Mouse (Mus musculus): ENCODE results near the gene Alg14. TPM values are rescaled to one million over a fixed set of nuclear protein-coding genes. Genes with fewer than 3 reads are reported as not detected.

The Alg14 gene
- polyA plus RNA-seq, 1 experiment from 2014 or later = 39.2 TPM

DNA sequence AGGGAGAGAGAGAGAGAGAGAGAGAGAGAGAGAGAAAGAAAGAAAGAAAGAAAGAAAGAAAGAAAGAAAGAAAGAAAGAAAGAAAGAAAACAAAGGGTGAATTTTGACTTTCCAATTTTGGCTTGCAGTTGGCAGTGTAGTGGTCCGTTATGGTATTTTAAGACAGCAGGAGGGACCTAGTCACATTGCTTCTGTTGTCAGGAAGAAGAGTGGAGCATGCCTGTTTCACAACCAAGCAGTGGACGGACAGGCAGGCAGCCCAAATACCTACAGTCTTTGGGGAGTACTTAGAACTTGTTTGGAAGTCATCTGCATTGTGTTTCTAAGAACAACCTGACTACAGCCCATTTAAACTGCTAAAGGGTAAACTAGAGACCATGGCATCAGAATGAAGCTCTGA lies 47.1 kb downstream of the Alg14 start:
- no peak for ATAC-seq (ENCODE audit: low read depth)
- Histone ChIP-seq H3K27me3 (ENCODE audit: control insufficient read depth, insufficient read depth, low read length) (no peaks in the 10 kb centered on the region), H3K4me1 (ENCODE audit: control insufficient read depth, insufficient read depth, low read length) (peaks cover 7% of the 10 kb centered on the region), H3K4me3 (ENCODE audit: low read depth, low read length) (no peak overlapping the region), H3K36me3 (ENCODE audit: control insufficient read depth, insufficient read depth, low read length) (no peaks in the 10 kb centered on the region), H3K9ac (replicated peaks; ENCODE audit: low read depth, low read length) (no peak overlapping the region), H3K9me3 (ENCODE audit: control insufficient read depth, low read length) (no peaks in the 10 kb centered on the region), H3K4me2 (ENCODE audit: low read depth, low read length) (no peak overlapping the region), H3K27ac (ENCODE audit: low read depth, low read length) (no peak overlapping the region)
- 36% methylated on average over 2 of the region's 2 CpGs for WGBS

GRCm38 (mm10) chr3:121340321-121340761 lies 48.8 kb downstream of the Alg14 start:
- ATAC-seq (ENCODE audit: low read depth) = no peak
- Histone ChIP-seq H3K9ac (replicated peaks; ENCODE audit: low read depth, low read length) (no peak overlapping the region), H3K4me3 (ENCODE audit: low read depth, low read length) (no peak overlapping the region), H3K4me1 (ENCODE audit: control insufficient read depth, insufficient read depth, low read length) (peaks cover 9% of the 10 kb centered on the region), H3K27me3 (ENCODE audit: control insufficient read depth, insufficient read depth, low read length) (no peaks in the 10 kb centered on the region), H3K9me3 (ENCODE audit: control insufficient read depth, low read length) (no peaks in the 10 kb centered on the region), H3K4me2 (ENCODE audit: low read depth, low read length) (no peak overlapping the region), H3K36me3 (ENCODE audit: control insufficient read depth, insufficient read depth, low read length) (no peaks in the 10 kb centered on the region), H3K27ac (ENCODE audit: low read depth, low read length) (no peak overlapping the region)
- WGBS = 76% methylated on average over 7 of the region's 7 CpGs

GRCm38 (mm10) chr3:121343224-121343623 lies 51.7 kb downstream of the Alg14 start:
- WGBS = 89% methylated on average over 7 of the region's 7 CpGs
- H3K27ac ChIP-seq (ENCODE audit: low read depth, low read length) = no peak overlapping the region
- H3K27me3 ChIP-seq (ENCODE audit: control insufficient read depth, insufficient read depth, low read length) = no peaks in the 10 kb centered on the region
- H3K4me2 ChIP-seq (ENCODE audit: low read depth, low read length) = no peak overlapping the region
- H3K4me3 ChIP-seq (ENCODE audit: low read depth, low read length) = no peak overlapping the region
- H3K9me3 ChIP-seq (ENCODE audit: control insufficient read depth, low read length) = no peaks in the 10 kb centered on the region
- no peak for ATAC-seq (ENCODE audit: low read depth)
- no peak overlapping the region for H3K9ac ChIP-seq (replicated peaks; ENCODE audit: low read depth, low read length)
- H3K4me1 ChIP-seq (ENCODE audit: control insufficient read depth, insufficient read depth, low read length) = peaks cover 7% of the 10 kb centered on the region; the same call in 1 of the 2 replicates
- no peaks in the 10 kb centered on the region for H3K36me3 ChIP-seq (ENCODE audit: control insufficient read depth, insufficient read depth, low read length)

GRCm38 (mm10) chr3:121344056-121344945 lies 52.7 kb downstream of the Alg14 start:
- H3K4me2 ChIP-seq (ENCODE audit: low read depth, low read length) = no peak overlapping the region
- no peaks in the 10 kb centered on the region for H3K36me3 ChIP-seq (ENCODE audit: control insufficient read depth, insufficient read depth, low read length)
- 0 out of 2 replicates have a peak, but pooled peaks cover 10% of the 10 kb centered on the region for H3K4me1 ChIP-seq (ENCODE audit: control insufficient read depth, insufficient read depth, low read length)
- WGBS = 49% methylated on average over 8 of the region's 8 CpGs
- no peak overlapping the region for H3K27ac ChIP-seq (ENCODE audit: low read depth, low read length)
- H3K4me3 ChIP-seq (ENCODE audit: low read depth, low read length) = no peak overlapping the region
- no peak for ATAC-seq (ENCODE audit: low read depth)
- no peak overlapping the region for H3K9ac ChIP-seq (replicated peaks; ENCODE audit: low read depth, low read length)
- H3K9me3 ChIP-seq (ENCODE audit: control insufficient read depth, low read length) = no peaks in the 10 kb centered on the region
- H3K27me3 ChIP-seq (ENCODE audit: control insufficient read depth, insufficient read depth, low read length) = no peaks in the 10 kb centered on the region

DNA sequence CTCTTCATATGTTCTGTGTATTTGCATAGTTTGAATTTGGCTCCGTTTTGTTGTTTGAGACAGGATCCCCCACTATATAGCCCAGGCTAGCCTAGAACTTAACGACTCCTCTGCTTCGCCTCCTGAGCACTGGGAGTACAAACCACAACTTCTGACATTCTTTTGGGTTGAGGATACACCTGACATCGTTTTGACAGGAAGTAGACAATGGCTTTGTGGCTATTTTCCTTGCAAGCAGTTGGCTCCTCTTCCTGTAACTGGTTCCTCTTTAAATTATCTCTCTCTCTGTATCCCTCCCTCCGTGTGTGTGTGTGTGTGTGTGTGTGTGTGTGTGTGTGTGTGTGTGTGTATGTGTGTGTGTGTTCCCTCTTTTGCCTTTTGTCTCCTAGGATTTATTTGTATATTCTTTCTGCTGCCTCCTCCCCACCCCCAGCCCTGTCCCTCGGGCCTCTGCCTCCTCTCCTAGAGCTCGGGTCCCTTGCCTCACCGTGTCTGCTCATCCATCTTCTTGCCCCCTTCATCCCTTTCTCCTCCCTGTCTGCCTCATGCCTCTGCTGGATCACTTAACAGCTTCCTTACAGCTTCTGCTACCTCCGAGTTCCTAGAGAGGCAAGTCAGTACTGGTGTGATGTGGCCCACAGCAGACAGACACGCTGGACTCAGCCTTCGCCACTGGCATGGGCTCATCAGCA lies 53.5 kb downstream of the Alg14 start:
- Histone ChIP-seq H3K4me1 (ENCODE audit: control insufficient read depth, insufficient read depth, low read length) (0 out of 2 replicates have a peak, but pooled peaks cover 10% of the 10 kb centered on the region), H3K27me3 (ENCODE audit: control insufficient read depth, insufficient read depth, low read length) (no peaks in the 10 kb centered on the region), H3K4me3 (ENCODE audit: low read depth, low read length) (no peak overlapping the region), H3K4me2 (ENCODE audit: low read depth, low read length) (no peak overlapping the region), H3K27ac (ENCODE audit: low read depth, low read length) (no peak overlapping the region), H3K9me3 (ENCODE audit: control insufficient read depth, low read length) (no peaks in the 10 kb centered on the region), H3K36me3 (ENCODE audit: control insufficient read depth, insufficient read depth, low read length) (no peaks in the 10 kb centered on the region), H3K9ac (replicated peaks; ENCODE audit: low read depth, low read length) (no peak overlapping the region)
- no peak for ATAC-seq (ENCODE audit: low read depth)
- 50% methylated on average over 10 of the region's 11 CpGs for WGBS

- H3K9me3 ChIP-seq (ENCODE audit: control insufficient read depth, low read length) = no peaks in the 10 kb centered on the region
- H3K4me1 ChIP-seq (ENCODE audit: control insufficient read depth, insufficient read depth, low read length) = 0 out of 2 replicates have a peak, but pooled peaks cover 10% of the 10 kb centered on the region
- WGBS = 72% methylated on average over 6 of the region's 6 CpGs
- no peak overlapping the region for H3K4me2 ChIP-seq (ENCODE audit: low read depth, low read length)
- no peak overlapping the region for H3K4me3 ChIP-seq (ENCODE audit: low read depth, low read length)
- no peaks in the 10 kb centered on the region for H3K36me3 ChIP-seq (ENCODE audit: control insufficient read depth, insufficient read depth, low read length)
- H3K9ac ChIP-seq (replicated peaks; ENCODE audit: low read depth, low read length) = no peak overlapping the region
- H3K27ac ChIP-seq (ENCODE audit: low read depth, low read length) = no peak overlapping the region
- H3K27me3 ChIP-seq (ENCODE audit: control insufficient read depth, insufficient read depth, low read length) = no peaks in the 10 kb centered on the region
- ATAC-seq (ENCODE audit: low read depth) = no peak
These were observed 54.0 kb downstream of the Alg14 start for GRCm38 (mm10) chr3:121345643-121346000.

DNA sequence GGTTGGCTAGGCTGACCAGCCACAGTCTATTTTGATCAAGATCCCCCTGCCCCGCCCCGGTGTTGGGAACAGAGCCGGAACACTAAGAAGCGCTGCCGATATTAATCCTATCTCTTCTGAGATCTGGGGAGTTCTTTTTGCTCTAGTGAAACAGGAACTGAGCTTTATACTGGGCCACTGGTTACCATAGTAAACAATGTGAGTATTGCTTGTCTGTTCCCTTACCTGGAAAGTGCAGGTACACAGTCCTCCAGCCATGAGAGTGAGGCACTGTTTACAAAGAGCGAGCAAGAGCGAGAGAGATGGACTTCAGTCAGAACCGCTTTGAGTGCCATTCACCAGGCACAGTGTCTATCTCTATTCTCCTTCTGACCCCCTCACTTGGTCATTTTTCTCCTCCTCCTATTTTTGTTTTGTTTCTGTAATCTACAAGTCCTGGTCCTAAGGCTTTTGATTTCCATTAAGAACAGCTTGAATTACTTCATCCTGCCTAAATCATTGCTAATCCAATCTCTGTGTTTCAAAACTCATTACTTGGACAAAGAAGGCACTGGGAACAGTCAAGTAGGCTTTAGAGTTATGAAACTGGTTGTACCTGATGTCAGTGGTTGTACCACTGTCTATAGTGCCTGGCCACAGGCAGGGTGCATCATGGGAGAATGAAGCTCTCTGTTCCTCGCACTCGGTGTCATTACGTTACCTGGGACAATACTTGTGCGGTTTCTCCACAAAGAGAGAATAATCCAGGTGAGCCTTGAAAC lies 55.1 kb downstream of the Alg14 start:
- Histone ChIP-seq H3K4me1 (ENCODE audit: control insufficient read depth, insufficient read depth, low read length) (0 out of 2 replicates have a peak, but pooled peaks cover 10% of the 10 kb centered on the region), H3K9me3 (ENCODE audit: control insufficient read depth, low read length) (no peaks in the 10 kb centered on the region), H3K27me3 (ENCODE audit: control insufficient read depth, insufficient read depth, low read length) (no peaks in the 10 kb centered on the region), H3K4me2 (ENCODE audit: low read depth, low read length) (no peak overlapping the region), H3K36me3 (ENCODE audit: control insufficient read depth, insufficient read depth, low read length) (no peaks in the 10 kb centered on the region), H3K27ac (ENCODE audit: low read depth, low read length) (no peak overlapping the region), H3K4me3 (ENCODE audit: low read depth, low read length) (no peak overlapping the region), H3K9ac (replicated peaks; ENCODE audit: low read depth, low read length) (no peak overlapping the region)
- WGBS = 96% methylated on average over 12 of the region's 12 CpGs
- ATAC-seq (ENCODE audit: low read depth) = no peak

DNA sequence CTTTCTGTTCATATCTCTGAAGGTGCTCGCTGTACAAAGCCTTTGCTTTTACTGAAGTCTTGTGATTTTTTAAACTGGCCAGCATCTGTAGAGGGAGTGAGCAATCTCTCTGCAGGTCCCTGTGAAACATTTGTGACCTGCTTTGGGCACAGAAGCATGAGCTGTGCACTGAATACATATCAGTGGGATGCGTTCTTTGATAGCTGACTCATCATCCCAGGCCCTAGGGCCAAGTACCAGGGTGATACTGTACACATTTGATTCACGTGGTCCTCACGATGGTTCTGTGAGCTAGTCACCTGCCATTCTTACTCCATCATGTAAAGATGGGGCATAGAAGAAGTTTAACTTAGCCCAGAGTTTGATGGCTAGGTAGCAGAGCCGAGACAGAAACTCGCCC lies 57.2 kb downstream of the Alg14 start:
- no peak overlapping the region for H3K9ac ChIP-seq (replicated peaks; ENCODE audit: low read depth, low read length)
- 0 out of 2 replicates have a peak, but pooled peaks cover 10% of the 10 kb centered on the region for H3K4me1 ChIP-seq (ENCODE audit: control insufficient read depth, insufficient read depth, low read length)
- no peaks in the 10 kb centered on the region for H3K36me3 ChIP-seq (ENCODE audit: control insufficient read depth, insufficient read depth, low read length)
- no peak overlapping the region for H3K27ac ChIP-seq (ENCODE audit: low read depth, low read length)
- no peak overlapping the region for H3K4me3 ChIP-seq (ENCODE audit: low read depth, low read length)
- no peak; the same call in 1 of the 2 replicates for ATAC-seq (ENCODE audit: low read depth)
- H3K9me3 ChIP-seq (ENCODE audit: control insufficient read depth, low read length) = no peaks in the 10 kb centered on the region
- H3K27me3 ChIP-seq (ENCODE audit: control insufficient read depth, insufficient read depth, low read length) = no peaks in the 10 kb centered on the region
- H3K4me2 ChIP-seq (ENCODE audit: low read depth, low read length) = no peak overlapping the region
- WGBS = 70% methylated on average over 6 of the region's 6 CpGs
